Mouse (Mus musculus) liver, adult 2 months (tissue): ENCODE results near the gene Cavin3. TPM values are rescaled to one million over a fixed set of nuclear protein-coding genes. Genes with fewer than 3 reads are reported as not detected.
A peak's percentile ranks its signal among the peaks of the same experiment; 100 is the strongest.

Experiments used
- DNase-seq: peaks from one replicate; pipeline ENCODE4 v3.0.0-alpha.2; 2011; ENCODE audit warnings: low read depth, low spot score; ENCODE audit errors: extremely low read depth
- H3K27ac ChIP-seq: fragments of 200-500 bp; replicated peaks from 2 replicates; pipeline ENCODE4 v1.5.1; 2012; ENCODE audit warnings: low read depth, mild to moderate bottlenecking, control low read depth, inconsistent platforms, low read length; ENCODE audit not compliant: insufficient read depth
- H3K27me3 ChIP-seq: fragments of 200-500 bp; 2 replicates; pipeline ENCODE4 v1.6.1; 2012; ENCODE audit warnings: mild to moderate bottlenecking, moderate library complexity, low read length, inconsistent platforms; ENCODE audit not compliant: control insufficient read depth, insufficient read depth
- H3K36me3 ChIP-seq: fragments of 200-500 bp; 2 replicates; pipeline ENCODE4 v1.6.1; 2012; ENCODE audit warnings: low read length, inconsistent platforms; ENCODE audit not compliant: control insufficient read depth, insufficient read depth
- H3K4me1 ChIP-seq: fragments of 200-500 bp; 2 replicates; pipeline ENCODE4 v1.6.1; 2011; ENCODE audit warnings: low read length; ENCODE audit not compliant: control insufficient read depth, insufficient read depth
- H3K4me3 ChIP-seq: fragments of 200-500 bp; 2 replicates; pipeline ENCODE4 v1.5.1; 2011; ENCODE audit warnings: low read depth, mild to moderate bottlenecking, control low read depth, low read length, moderate library complexity; ENCODE audit not compliant: insufficient read depth
- H3K79me2 ChIP-seq: fragments of 200-500 bp; 2 replicates; pipeline ENCODE4 v1.6.1; 2012; ENCODE audit warnings: inconsistent platforms, mild to moderate bottlenecking, low read length, moderate library complexity; ENCODE audit not compliant: control insufficient read depth, insufficient read depth
- H3K9ac ChIP-seq: fragments of 200-500 bp; 2 replicates; pipeline ENCODE4 v1.6.1; 2012; ENCODE audit warnings: low read depth, mild to moderate bottlenecking, control low read depth, inconsistent platforms, low read length
- CTCF ChIP-seq: fragments of 200-500 bp; IDR thresholded peaks from 2 replicates; pipeline ENCODE4 v1.5.1; 2011; ENCODE audit warnings: low read depth, low read length, control low read depth
- POLR2A ChIP-seq: fragments of 200-500 bp; IDR thresholded peaks from 2 replicates; pipeline ENCODE4 v1.6.1; 2011; ENCODE audit warnings: low read length, control low read depth; ENCODE audit not compliant: insufficient read depth; ENCODE audit errors: extremely low read depth
- WGBS: fragments of 180-500 bp; shearing (Covaris S2); methylation state at CpG from one replicate; pipeline ENCODE4 v1.1.7; 2018; 5-methylcytosine and 5-hydroxymethylcytosine counted together
- polyA plus RNA-seq: library from polyadenylated mRNA; depleted of rRNA; stranded (reverse); fragments of >200 nt; gene quantifications from 2 replicates; pipeline ENCODE4 v1.2.3, GENCODE M21; 2012
- total RNA-seq: library from RNA; depleted of rRNA; stranded (reverse); fragments of >200 nt; gene quantifications from 2 replicates; pipeline ENCODE4 v1.2.3, GENCODE M21; 2014

Cavin3 gene
- total and polyA plus RNA-seq, 2 experiments: 1.1 to 1.4 TPM

GRCm38 (mm10) chr7:105519336-105519735, 37.2 kb upstream of the Cavin3 start:
- Histone ChIP-seq H3K9ac (no peak overlapping the region), H3K79me2 (no peaks in the 10 kb centered on the region), H3K27me3 (no peaks in the 10 kb centered on the region), H3K27ac (no peak overlapping the region), H3K36me3 (no peaks in the 10 kb centered on the region), H3K4me3 (no peak overlapping the region), H3K4me1 (no peaks in the 10 kb centered on the region)
- TF ChIP-seq CTCF (no peak), POLR2A (no peak)
- no peak for DNase-seq
- 83% methylated on average over 11 of the region's 11 CpGs for WGBS

GRCm38 (mm10) chr7:105516669-105517360, 34.7 kb upstream of the Cavin3 start:
- peak; percentile 7 for DNase-seq
- TF ChIP-seq POLR2A: no peak
- TF ChIP-seq CTCF: no peak
- Histone ChIP-seq H3K4me3 (no peak overlapping the region), H3K4me1 (no peaks in the 10 kb centered on the region), H3K79me2 (no peaks in the 10 kb centered on the region), H3K9ac (no peak overlapping the region), H3K27ac (no peak overlapping the region), H3K36me3 (no peaks in the 10 kb centered on the region), H3K27me3 (no peaks in the 10 kb centered on the region)
- WGBS: 39% methylated on average over 9 of the region's 9 CpGs

DNA sequence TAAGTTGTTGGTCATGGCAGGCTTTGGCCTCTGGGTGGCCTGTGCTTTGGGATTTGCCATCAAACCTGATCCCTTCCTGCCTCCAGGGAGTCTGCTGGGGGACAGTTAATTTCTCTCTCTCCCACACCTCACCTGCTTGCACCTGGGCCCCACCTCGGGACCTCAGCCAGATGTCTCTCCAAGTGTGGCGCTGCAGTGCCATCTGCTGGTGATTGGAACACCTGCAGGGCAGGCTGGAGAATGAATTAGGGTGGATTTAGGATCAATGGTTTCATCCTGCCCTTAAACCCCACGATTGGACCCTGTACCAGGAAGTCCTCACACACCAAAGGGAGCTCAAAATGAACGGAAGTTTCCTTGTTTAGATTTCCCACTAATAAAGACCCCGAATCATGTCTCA, 33.1 kb upstream of the Cavin3 start:
- Histone ChIP-seq H3K9ac (no peak overlapping the region), H3K4me3 (no peak overlapping the region), H3K4me1 (no peaks in the 10 kb centered on the region), H3K36me3 (no peaks in the 10 kb centered on the region), H3K27ac (no peak overlapping the region), H3K79me2 (no peaks in the 10 kb centered on the region), H3K27me3 (no peaks in the 10 kb centered on the region)
- WGBS: 2% methylated on average over 5 of the region's 5 CpGs
- TF ChIP-seq POLR2A: no peak
- peak; percentile 93 for TF ChIP-seq CTCF
- DNase-seq: peak; percentile 24

GRCm38 (mm10) chr7:105514561-105514960, 32.5 kb upstream of the Cavin3 start:
- WGBS: 56% methylated on average over 5 of the region's 5 CpGs

DNA sequence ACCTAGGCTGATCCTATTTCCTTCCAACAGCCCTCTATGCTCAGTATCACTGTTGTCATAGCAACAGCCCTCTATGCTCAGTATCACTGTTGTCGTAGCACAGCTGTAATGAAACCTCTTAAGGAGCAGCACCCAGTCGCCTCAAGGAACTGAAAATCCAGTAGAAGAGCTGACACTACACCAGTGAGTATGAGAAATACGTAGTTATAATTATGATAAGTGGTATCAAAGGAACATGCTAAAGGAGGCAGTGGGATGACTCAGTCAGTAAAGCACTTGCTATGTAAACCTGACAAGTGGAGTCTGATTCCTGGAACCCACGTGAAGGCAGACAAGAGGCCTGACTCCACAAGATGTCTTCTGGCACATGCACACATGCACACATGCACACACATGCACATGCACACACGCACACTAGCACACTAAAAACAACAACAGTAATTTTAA, 31.8 kb upstream of the Cavin3 start:
- no peak overlapping the region for H3K4me3 ChIP-seq
- no peak overlapping the region for H3K27ac ChIP-seq
- WGBS: 54% methylated on average over 5 of the region's 5 CpGs
- no peaks in the 10 kb centered on the region for H3K36me3 ChIP-seq
- H3K79me2 ChIP-seq: no peaks in the 10 kb centered on the region
- H3K27me3 ChIP-seq: no peaks in the 10 kb centered on the region
- TF ChIP-seq CTCF (no peak), POLR2A (no peak)
- DNase-seq: no peak
- H3K9ac ChIP-seq: no peak overlapping the region
- H3K4me1 ChIP-seq: no peaks in the 10 kb centered on the region

More at GRCm38 (mm10) chr7:105514561-105514960, 32.5 kb upstream of the Cavin3 start:
- Histone ChIP-seq H3K4me3 (no peak overlapping the region), H3K9ac (no peak overlapping the region), H3K79me2 (no peaks in the 10 kb centered on the region), H3K36me3 (no peaks in the 10 kb centered on the region), H3K27me3 (no peaks in the 10 kb centered on the region), H3K27ac (no peak overlapping the region), H3K4me1 (no peaks in the 10 kb centered on the region)
- DNase-seq: no peak
- TF ChIP-seq POLR2A (no peak), CTCF (no peak)

DNA sequence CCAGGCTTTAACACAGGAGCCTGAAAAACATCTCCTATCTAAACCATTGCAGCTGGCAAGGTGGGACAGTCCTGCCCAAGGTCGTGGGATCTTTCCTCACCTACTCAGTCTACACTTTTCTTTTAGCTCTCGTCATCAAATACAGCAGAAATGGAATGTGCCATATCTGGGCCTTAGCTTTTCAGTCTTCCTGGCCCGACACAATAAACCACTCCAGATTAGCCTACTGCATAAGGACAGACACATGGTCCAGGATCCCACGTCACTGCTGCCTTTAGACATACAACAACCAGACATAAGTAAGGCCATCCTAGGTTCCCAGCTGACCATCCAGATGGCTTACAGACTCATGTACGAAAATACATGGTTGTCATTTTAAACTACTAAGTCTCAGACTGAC, 28.0 kb upstream of the Cavin3 start:
- TF ChIP-seq CTCF: no peak
- TF ChIP-seq POLR2A: no peak
- H3K36me3 ChIP-seq: no peaks in the 10 kb centered on the region
- no peaks in the 10 kb centered on the region for H3K4me1 ChIP-seq
- DNase-seq: no peak
- no peak overlapping the region for H3K9ac ChIP-seq
- H3K4me3 ChIP-seq: no peak overlapping the region
- H3K27ac ChIP-seq: no peak overlapping the region
- H3K27me3 ChIP-seq: no peaks in the 10 kb centered on the region
- 85% methylated on average over 5 of the region's 5 CpGs for WGBS
- no peaks in the 10 kb centered on the region for H3K79me2 ChIP-seq
